Mouse (Mus musculus) forebrain, embryonic 14.5 days (tissue): ENCODE measurements around the gene Snx25. TPM values are rescaled to one million over a fixed set of nuclear protein-coding genes. Genes with fewer than 3 reads are reported as not detected.

Experiments
- ATAC-seq: fragments of 200-750 bp; cut with Nextera tagmentation; 2 replicates; pipeline ENCODE4 v1.8.0; 2017; ENCODE audit warnings: mild to moderate bottlenecking, moderate library complexity
- DNase-seq: peaks from one replicate; pipeline ENCODE4 v3.0.0-alpha.2; 2015; ENCODE audit warnings: low spot score
- H3K27ac ChIP-seq: fragments of 300-500 bp; sonication (generic); 2 replicates; pipeline ENCODE4 v1.5.1; 2014; ENCODE audit warnings: low read depth, mild to moderate bottlenecking, control low read depth, low read length, moderate library complexity
- H3K27me3 ChIP-seq: fragments of 300-500 bp; sonication (generic); replicated peaks from 2 replicates; pipeline ENCODE4 v1.6.1; 2014; ENCODE audit warnings: low read length, control low read depth, mixed read lengths; ENCODE audit not compliant: control insufficient read depth, insufficient read depth
- H3K36me3 ChIP-seq: fragments of 300-500 bp; sonication (generic); 2 replicates; pipeline ENCODE4 v1.6.1; 2014; ENCODE audit warnings: low read length, control low read depth; ENCODE audit not compliant: control insufficient read depth, insufficient read depth
- H3K4me1 ChIP-seq: fragments of 300-500 bp; sonication (generic); 2 replicates; pipeline ENCODE4 v1.6.1; 2014; ENCODE audit warnings: antibody characterized with exemption, low read length, control low read depth; ENCODE audit not compliant: control insufficient read depth, insufficient read depth
- H3K4me2 ChIP-seq: fragments of 300-500 bp; sonication (generic); 2 replicates; pipeline ENCODE4 v1.6.1; 2014; ENCODE audit warnings: mild to moderate bottlenecking, control low read depth, low read length
- H3K4me3 ChIP-seq: fragments of 300-500 bp; sonication (generic); 2 replicates; pipeline ENCODE4 v1.5.1; 2014; ENCODE audit warnings: low read depth, low read length, control low read depth
- H3K9ac ChIP-seq: fragments of 300-500 bp; sonication (generic); 2 replicates; pipeline ENCODE4 v1.6.1; 2014; ENCODE audit warnings: mild to moderate bottlenecking, low read length, control low read depth, moderate library complexity
- H3K9me3 ChIP-seq: fragments of 300-500 bp; sonication (generic); replicated peaks from 2 replicates; pipeline ENCODE4 v1.6.1; 2016; ENCODE audit warnings: low read length, control low read depth, mixed read lengths; ENCODE audit not compliant: control insufficient read depth
- WGBS: fragments of 180-500 bp; shearing (Covaris S2); extraction: QIAGEN DNeasy Blood & Tissue Kit; methylation state at CpG from one replicate; pipeline ENCODE4 v1.1.7; 2014; 5-methylcytosine and 5-hydroxymethylcytosine counted together
- polyA plus RNA-seq: library from polyadenylated mRNA; unstranded; fragments of >200 nt; fragmentation: Nextera tagmentation; extraction: Ambion mirVana; gene quantifications from 2 replicates; pipeline ENCODE4 v1.2.1, GENCODE M21; 2014

Gene Snx25
- polyA plus RNA-seq, 1 experiment from 2014 or later: 7.4 TPM

DNA sequence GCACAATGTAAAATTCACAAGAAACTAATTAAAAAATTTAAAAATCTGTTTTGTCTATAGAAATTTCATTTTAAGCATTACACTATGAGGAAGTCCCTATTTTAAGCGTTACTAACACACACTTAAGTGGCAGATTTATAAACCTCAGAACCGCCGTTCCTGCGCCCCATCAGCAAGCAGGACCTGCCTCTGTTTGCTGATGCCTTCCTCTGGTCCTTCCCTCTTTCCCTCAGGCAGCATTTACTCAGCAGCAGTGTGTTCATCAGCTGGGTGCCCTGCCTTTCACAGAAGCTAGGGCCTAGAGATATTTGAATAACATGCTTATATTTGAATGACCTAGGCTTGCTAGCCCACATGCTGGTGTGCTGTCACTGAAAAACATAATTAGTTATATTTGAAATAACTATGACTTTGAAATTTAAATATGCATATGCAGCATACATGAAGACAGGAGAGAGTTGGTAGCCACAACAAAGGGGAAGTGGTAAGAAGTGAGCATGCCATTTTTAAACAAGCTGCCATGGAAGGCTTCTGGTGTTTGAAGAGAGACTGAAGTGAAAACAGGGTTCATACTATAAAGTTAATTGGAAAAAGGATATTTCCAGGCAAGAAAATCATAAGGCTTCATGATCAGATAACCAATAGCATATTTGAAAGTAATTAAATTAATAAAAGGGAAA lies 161.2 kb downstream of the Snx25 start:
- H3K27me3 ChIP-seq: no peaks in the 10 kb centered on the region
- H3K4me1 ChIP-seq: no peaks in the 10 kb centered on the region
- WGBS: 93% methylated on average over 4 of the region's 4 CpGs
- DNase-seq (no peak), ATAC-seq (no peak)
- no peak overlapping the region for H3K4me2 ChIP-seq
- no peaks in the 10 kb centered on the region for H3K9me3 ChIP-seq
- no peak overlapping the region for H3K9ac ChIP-seq
- peaks cover 34% of the 10 kb centered on the region for H3K36me3 ChIP-seq
- no peak overlapping the region for H3K4me3 ChIP-seq
- H3K27ac ChIP-seq: no peak overlapping the region

DNA sequence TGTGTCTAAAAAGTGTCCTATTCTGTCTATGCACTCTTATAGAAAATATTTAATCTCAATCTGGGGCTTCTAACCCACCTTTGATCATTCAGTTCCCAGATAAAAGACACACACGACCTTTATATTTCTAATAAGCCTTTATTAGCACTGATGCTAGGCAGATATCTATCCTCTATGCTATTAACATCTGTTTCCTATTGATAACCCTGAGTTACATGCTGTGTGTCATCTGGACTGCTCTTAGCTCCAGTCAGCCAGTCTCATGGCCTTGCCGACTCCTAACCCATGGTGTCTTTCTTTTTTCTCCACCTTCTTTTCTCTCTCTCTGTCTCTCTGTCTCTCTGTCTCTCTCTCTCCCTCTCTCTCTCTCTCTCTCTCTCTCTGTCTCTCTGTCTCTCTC lies 163.8 kb downstream of the Snx25 start:
- no peak for DNase-seq
- no peaks in the 10 kb centered on the region for H3K4me1 ChIP-seq
- H3K9me3 ChIP-seq: no peaks in the 10 kb centered on the region
- H3K27me3 ChIP-seq: no peaks in the 10 kb centered on the region
- H3K27ac ChIP-seq: no peak overlapping the region
- no peak overlapping the region for H3K9ac ChIP-seq
- ATAC-seq: no peak
- peaks cover 32% of the 10 kb centered on the region for H3K36me3 ChIP-seq
- H3K4me3 ChIP-seq: no peak overlapping the region
- 65% methylated on average over 2 of the region's 2 CpGs for WGBS
- H3K4me2 ChIP-seq: no peak overlapping the region

DNA sequence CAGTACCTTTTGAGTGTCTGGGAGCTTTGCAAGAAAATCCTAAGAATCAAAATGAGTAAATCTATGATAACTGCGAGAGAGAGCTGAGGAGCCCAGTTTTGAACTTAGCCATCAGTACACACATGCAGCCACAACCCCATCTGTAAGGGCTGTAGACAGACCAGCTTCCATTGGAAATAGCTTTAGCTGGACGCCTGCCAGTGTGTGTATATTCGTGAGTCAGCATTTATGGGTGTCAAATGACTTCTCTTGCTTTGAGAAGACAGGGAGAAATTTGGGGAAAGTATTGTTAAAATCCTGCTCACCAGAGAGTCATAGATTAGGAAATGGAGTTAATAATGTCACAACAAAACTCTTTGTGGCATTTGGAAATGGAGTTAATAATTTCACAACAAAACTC lies 165.3 kb downstream of the Snx25 start:
- no peak overlapping the region for H3K9ac ChIP-seq
- H3K36me3 ChIP-seq: peaks cover 33% of the 10 kb centered on the region
- H3K4me1 ChIP-seq: no peaks in the 10 kb centered on the region
- no peak overlapping the region for H3K27ac ChIP-seq
- H3K9me3 ChIP-seq: no peaks in the 10 kb centered on the region
- WGBS: 85% methylated on average over 3 of the region's 3 CpGs
- H3K4me2 ChIP-seq: no peak overlapping the region
- DNase-seq: no peak
- H3K4me3 ChIP-seq: no peak overlapping the region
- no peaks in the 10 kb centered on the region for H3K27me3 ChIP-seq
- no peak for ATAC-seq

Other genes starting within 250 kb of the Snx25 start
- gene Ccdc110, start 217.5 kb downstream of the Snx25 start, polyA plus RNA-seq: 0.17 and 0.27 TPM in 2 replicates
- gene 1700029J07Rik, start 176.9 kb downstream of the Snx25 start, polyA plus RNA-seq: 1.9 and 3.5 TPM in 2 replicates
- 47.4 and 51.1 TPM in 2 replicates for gene Ufsp2, start 176.6 kb downstream of the Snx25 start, polyA plus RNA-seq
- gene Lrp2bp, start 152.9 kb downstream of the Snx25 start, polyA plus RNA-seq: 0.19 and 0.38 TPM in 2 replicates
- gene Ankrd37, start 146.5 kb downstream of the Snx25 start, polyA plus RNA-seq: 18.5 and 26.8 TPM in 2 replicates
- 20.8 and 23.0 TPM in 2 replicates for gene Cfap97, start 388 bp downstream of the Snx25 start, polyA plus RNA-seq
- gene Slc25a4, start 59.1 kb upstream of the Snx25 start, polyA plus RNA-seq: 688 and 693 TPM in 2 replicates
- 5.4 and 5.9 TPM in 2 replicates for gene Helt, start 142.5 kb upstream of the Snx25 start, polyA plus RNA-seq